ENCODE assay signal across 14 mouse cellular contexts in the genomic region with DNA sequence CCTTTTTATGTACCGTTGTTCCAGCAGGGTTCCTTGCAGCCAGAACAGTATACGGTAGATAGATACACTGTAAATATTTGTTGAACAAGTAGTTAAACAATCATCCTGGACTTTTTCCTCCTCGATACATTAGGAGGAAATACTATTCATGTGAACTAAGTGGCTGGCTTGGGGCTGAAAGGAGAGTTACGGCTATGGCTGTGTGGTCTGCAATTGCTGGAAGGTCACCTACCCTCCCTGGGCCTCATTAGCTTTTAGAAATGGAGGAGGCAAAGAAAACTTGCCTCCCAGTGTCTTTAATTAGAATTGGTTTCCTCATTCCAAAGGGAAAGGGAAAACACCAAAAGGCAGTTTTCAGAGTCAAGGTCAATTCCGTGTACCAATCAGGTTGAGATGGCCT.
"Had no signal": no experiment of that assay in that cellular context is flagged by ENCODE, and none has a peak within 500 bp of the region (broad histone marks: within the 10 kb centered on the region; RNA-seq: fewer than 3 reads in every experiment).

No protein-coding gene starts in this region.

- H3K27ac ChIP-seq: layer of hippocampus, adult 2 months; limb, embryonic 10.5 days; limb, embryonic 13.5 days; liver, embryonic 14.5 days; midbrain, embryonic 10.5 days had no signal

- DNase-seq: layer of hippocampus, adult 9-11 months; liver, postnatal 0 days; midbrain, embryonic 14.5 days; thymus, adult 18-20 months; thymus, postnatal 36 days had no signal

- ATAC-seq: intestine, postnatal 0 days; liver, postnatal 0 days; lung, postnatal 0 days had no signal

- H3K4me3 ChIP-seq: layer of hippocampus, adult 2 months; limb, embryonic 10.5 days; limb, embryonic 13.5 days; megakaryocyte, embryonic 14.5 days; midbrain, embryonic 10.5 days had no signal

- H3K27me3 ChIP-seq: limb, embryonic 13.5 days; megakaryocyte, embryonic 14.5 days had no signal

- H3K4me1 ChIP-seq: limb, embryonic 10.5 days; limb, embryonic 13.5 days; megakaryocyte, embryonic 14.5 days; midbrain, embryonic 10.5 days had no signal

- H3K4me2 ChIP-seq: limb, embryonic 13.5 days; lung, embryonic 14.5 days had no signal

- H3K9me3 ChIP-seq: limb, embryonic 10.5 days; limb, embryonic 13.5 days; midbrain, embryonic 10.5 days had no signal

- H3K9ac ChIP-seq: limb, embryonic 13.5 days; liver, embryonic 14.5 days; liver, postnatal 0 days; lung, embryonic 14.5 days had no signal

- H3K36me3 ChIP-seq: limb, embryonic 10.5 days; limb, embryonic 13.5 days; midbrain, embryonic 10.5 days had no signal
